Mouse (Mus musculus): ENCODE data around the gene Cd34. TPM values are rescaled to one million over a fixed set of nuclear protein-coding genes. Genes with fewer than 3 reads are reported as not detected.

The Cd34 gene
- polyA plus RNA-seq, 1 experiment from 2014 or later = 71.9 TPM

DNA sequence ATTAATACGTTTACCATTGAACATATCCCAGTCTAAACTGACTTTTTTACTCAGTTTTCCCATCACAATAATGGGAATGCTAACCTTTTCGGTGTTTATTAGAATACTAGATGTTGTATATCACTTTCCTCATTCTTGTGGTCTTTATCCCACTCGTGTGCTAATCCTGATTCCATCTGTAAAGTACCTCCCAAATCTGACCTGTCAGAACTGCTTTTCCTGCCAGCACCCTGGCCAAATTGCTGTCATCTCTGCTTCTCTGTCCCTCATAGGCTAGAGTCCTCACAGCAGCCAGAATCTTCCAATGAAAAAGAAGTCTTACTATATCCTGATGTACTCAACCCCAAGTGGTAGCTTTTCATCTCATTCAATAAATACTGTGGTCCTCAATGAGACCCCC, 46.3 kb downstream of the Cd34 start:
- ATAC-seq (replicated peaks; ENCODE audit: insufficient number of reproducible peaks, low FRiP score, low TSS enrichment, low read depth) (no peak), DNase-seq (ENCODE audit: low spot score) (no peak)
- no peak overlapping the region for H3K4me2 ChIP-seq (ENCODE audit: low read depth, low read length)
- H3K27ac ChIP-seq (replicated peaks; ENCODE audit: low read depth, low read length) = no peak overlapping the region
- H3K4me1 ChIP-seq (ENCODE audit: control insufficient read depth, insufficient read depth, low read length) = no peaks in the 10 kb centered on the region
- H3K27me3 ChIP-seq (ENCODE audit: control insufficient read depth, insufficient read depth, low read length) = no peaks in the 10 kb centered on the region
- H3K4me3 ChIP-seq (ENCODE audit: low read depth, low read length) = no peak overlapping the region
- H3K9ac ChIP-seq (replicated peaks; ENCODE audit: low read length) = no peak overlapping the region
- WGBS = 85% methylated on average over 3 of the region's 3 CpGs
- H3K36me3 ChIP-seq (replicated peaks; ENCODE audit: control insufficient read depth, insufficient read depth, low read depth, low read length) = no peaks in the 10 kb centered on the region
- H3K9me3 ChIP-seq (replicated peaks; ENCODE audit: control insufficient read depth, low read length) = no peaks in the 10 kb centered on the region

DNA sequence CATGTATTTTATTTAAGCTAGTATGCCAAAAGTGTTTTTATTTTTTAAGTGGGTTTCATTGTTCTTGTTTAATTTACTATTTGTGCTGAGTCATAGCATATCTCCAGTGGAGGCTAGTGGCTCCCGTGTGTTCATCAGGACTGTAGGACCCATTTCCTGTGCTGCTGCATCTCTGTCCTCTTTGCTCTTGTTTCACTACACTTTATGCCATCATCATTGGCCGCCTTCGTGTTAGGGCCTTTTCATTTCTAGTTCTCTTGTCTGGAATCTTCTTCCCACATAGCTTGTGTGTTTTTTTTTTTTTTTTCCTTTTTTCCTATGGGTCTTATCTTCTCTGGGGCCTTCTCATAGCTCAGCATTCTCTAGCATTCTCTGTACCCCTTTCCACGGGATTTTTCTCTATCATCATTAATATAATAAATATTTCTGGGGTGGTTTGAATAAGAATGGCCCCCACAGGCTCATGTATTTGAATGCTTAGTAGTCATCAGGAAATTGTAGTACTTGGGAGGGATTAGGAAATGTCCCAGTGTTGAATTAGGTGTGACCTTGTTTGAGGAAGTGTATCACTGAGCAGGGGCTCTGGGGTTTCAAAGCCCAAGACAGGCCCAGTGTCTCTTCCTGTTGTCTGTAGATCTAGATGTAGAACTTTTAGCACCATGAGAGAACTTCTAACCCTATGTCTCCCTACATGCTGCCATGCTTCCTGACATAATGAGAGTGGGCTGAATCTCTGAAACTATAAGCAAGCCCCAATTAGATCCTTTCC, 47.0 kb downstream of the Cd34 start:
- WGBS = 78% methylated on average over 4 of the region's 4 CpGs
- DNase-seq (ENCODE audit: low spot score) = no peak
- no peak overlapping the region for H3K4me3 ChIP-seq (ENCODE audit: low read depth, low read length)
- no peak for ATAC-seq (replicated peaks; ENCODE audit: insufficient number of reproducible peaks, low FRiP score, low TSS enrichment, low read depth)
- H3K4me2 ChIP-seq (ENCODE audit: low read depth, low read length) = no peak overlapping the region
- no peaks in the 10 kb centered on the region for H3K36me3 ChIP-seq (replicated peaks; ENCODE audit: control insufficient read depth, insufficient read depth, low read depth, low read length)
- no peak overlapping the region for H3K9ac ChIP-seq (replicated peaks; ENCODE audit: low read length)
- H3K27me3 ChIP-seq (ENCODE audit: control insufficient read depth, insufficient read depth, low read length) = no peaks in the 10 kb centered on the region
- H3K27ac ChIP-seq (replicated peaks; ENCODE audit: low read depth, low read length) = no peak overlapping the region
- H3K9me3 ChIP-seq (replicated peaks; ENCODE audit: control insufficient read depth, low read length) = no peaks in the 10 kb centered on the region
- no peaks in the 10 kb centered on the region for H3K4me1 ChIP-seq (ENCODE audit: control insufficient read depth, insufficient read depth, low read length)

DNA sequence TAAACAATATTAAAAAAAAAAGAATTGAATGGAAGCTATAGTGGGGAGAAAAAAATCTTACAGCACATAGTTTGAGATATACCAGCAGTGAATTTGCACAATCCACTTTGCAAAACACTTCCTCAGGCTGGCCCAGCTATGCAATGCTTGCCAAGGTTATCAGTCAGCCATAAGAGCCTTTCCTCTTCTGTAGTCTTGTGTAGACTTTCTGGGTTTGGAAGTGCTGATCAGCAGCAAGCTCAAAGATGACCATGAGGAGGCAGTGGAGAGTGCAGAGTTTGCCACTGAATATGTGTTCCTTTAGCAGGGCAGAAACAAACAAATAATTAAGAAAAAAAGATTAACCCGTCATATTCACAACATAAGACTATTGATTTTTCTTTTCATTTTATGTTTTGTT, 50.4 kb downstream of the Cd34 start:
- Histone ChIP-seq H3K4me1 (ENCODE audit: control insufficient read depth, insufficient read depth, low read length) (no peaks in the 10 kb centered on the region), H3K36me3 (replicated peaks; ENCODE audit: control insufficient read depth, insufficient read depth, low read depth, low read length) (no peaks in the 10 kb centered on the region), H3K4me2 (ENCODE audit: low read depth, low read length) (no peak overlapping the region), H3K9ac (replicated peaks; ENCODE audit: low read length) (no peak overlapping the region), H3K27me3 (ENCODE audit: control insufficient read depth, insufficient read depth, low read length) (no peaks in the 10 kb centered on the region), H3K27ac (replicated peaks; ENCODE audit: low read depth, low read length) (no peak overlapping the region), H3K4me3 (ENCODE audit: low read depth, low read length) (no peak overlapping the region), H3K9me3 (replicated peaks; ENCODE audit: control insufficient read depth, low read length) (no peaks in the 10 kb centered on the region)
- WGBS = 93% methylated on average over 1 of the region's 1 CpGs
- no peak for ATAC-seq (replicated peaks; ENCODE audit: insufficient number of reproducible peaks, low FRiP score, low TSS enrichment, low read depth)
- no peak for DNase-seq (ENCODE audit: low spot score)

DNA sequence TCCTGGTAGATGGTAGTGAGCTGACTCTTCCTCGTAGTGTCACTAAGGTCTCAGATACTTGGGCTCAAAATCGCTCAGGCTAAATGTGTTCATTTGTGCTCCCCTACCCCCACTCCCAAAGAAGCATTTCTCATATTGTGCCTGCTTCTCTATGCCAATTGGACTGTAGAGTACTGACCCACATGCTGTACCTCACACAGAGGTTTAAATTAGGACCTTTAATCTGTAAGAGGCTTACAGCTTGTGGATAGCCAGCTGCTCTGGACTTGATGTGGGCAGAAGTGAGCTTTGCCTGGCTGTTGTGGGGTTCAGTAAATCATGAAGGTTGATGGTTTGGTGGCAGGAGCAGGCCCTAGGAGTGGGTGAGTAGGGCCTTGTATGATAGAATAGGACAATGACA, 52.4 kb downstream of the Cd34 start:
- H3K27ac ChIP-seq (replicated peaks; ENCODE audit: low read depth, low read length) = no peak overlapping the region
- DNase-seq (ENCODE audit: low spot score) (no peak), ATAC-seq (replicated peaks; ENCODE audit: insufficient number of reproducible peaks, low FRiP score, low TSS enrichment, low read depth) (no peak)
- H3K9me3 ChIP-seq (replicated peaks; ENCODE audit: control insufficient read depth, low read length) = no peaks in the 10 kb centered on the region
- H3K4me3 ChIP-seq (ENCODE audit: low read depth, low read length) = no peak overlapping the region
- H3K36me3 ChIP-seq (replicated peaks; ENCODE audit: control insufficient read depth, insufficient read depth, low read depth, low read length) = no peaks in the 10 kb centered on the region
- WGBS = 82% methylated on average over 2 of the region's 2 CpGs
- H3K27me3 ChIP-seq (ENCODE audit: control insufficient read depth, insufficient read depth, low read length) = no peaks in the 10 kb centered on the region
- no peak overlapping the region for H3K9ac ChIP-seq (replicated peaks; ENCODE audit: low read length)
- no peaks in the 10 kb centered on the region for H3K4me1 ChIP-seq (ENCODE audit: control insufficient read depth, insufficient read depth, low read length)
- H3K4me2 ChIP-seq (ENCODE audit: low read depth, low read length) = no peak overlapping the region

DNA sequence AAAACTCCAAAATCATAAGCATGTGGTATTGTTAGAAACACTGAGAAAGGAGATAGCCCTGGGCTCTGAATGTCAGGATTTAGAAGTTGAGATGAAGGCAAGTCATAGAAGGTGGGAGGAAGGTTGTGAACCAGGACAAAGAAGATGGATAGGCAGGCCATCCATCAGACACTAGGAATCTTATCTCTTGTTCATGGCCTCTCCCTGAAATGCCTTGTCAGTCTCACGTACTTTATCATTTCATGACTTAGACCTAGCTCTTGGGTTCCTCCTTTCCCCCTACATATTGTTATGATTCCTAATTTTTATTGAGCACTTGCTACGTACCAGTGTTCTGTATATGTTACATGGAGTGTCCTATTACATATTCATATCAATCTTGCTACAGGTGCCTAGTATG, 53.0 kb downstream of the Cd34 start:
- Histone ChIP-seq H3K4me2 (ENCODE audit: low read depth, low read length) (no peak overlapping the region), H3K9me3 (replicated peaks; ENCODE audit: control insufficient read depth, low read length) (no peaks in the 10 kb centered on the region), H3K4me1 (ENCODE audit: control insufficient read depth, insufficient read depth, low read length) (no peaks in the 10 kb centered on the region), H3K36me3 (replicated peaks; ENCODE audit: control insufficient read depth, insufficient read depth, low read depth, low read length) (no peaks in the 10 kb centered on the region), H3K9ac (replicated peaks; ENCODE audit: low read length) (no peak overlapping the region), H3K4me3 (ENCODE audit: low read depth, low read length) (no peak overlapping the region), H3K27me3 (ENCODE audit: control insufficient read depth, insufficient read depth, low read length) (no peaks in the 10 kb centered on the region), H3K27ac (replicated peaks; ENCODE audit: low read depth, low read length) (no peak overlapping the region)
- 95% methylated on average over 2 of the region's 2 CpGs for WGBS
- DNase-seq (ENCODE audit: low spot score) (no peak), ATAC-seq (replicated peaks; ENCODE audit: insufficient number of reproducible peaks, low FRiP score, low TSS enrichment, low read depth) (no peak)

DNA sequence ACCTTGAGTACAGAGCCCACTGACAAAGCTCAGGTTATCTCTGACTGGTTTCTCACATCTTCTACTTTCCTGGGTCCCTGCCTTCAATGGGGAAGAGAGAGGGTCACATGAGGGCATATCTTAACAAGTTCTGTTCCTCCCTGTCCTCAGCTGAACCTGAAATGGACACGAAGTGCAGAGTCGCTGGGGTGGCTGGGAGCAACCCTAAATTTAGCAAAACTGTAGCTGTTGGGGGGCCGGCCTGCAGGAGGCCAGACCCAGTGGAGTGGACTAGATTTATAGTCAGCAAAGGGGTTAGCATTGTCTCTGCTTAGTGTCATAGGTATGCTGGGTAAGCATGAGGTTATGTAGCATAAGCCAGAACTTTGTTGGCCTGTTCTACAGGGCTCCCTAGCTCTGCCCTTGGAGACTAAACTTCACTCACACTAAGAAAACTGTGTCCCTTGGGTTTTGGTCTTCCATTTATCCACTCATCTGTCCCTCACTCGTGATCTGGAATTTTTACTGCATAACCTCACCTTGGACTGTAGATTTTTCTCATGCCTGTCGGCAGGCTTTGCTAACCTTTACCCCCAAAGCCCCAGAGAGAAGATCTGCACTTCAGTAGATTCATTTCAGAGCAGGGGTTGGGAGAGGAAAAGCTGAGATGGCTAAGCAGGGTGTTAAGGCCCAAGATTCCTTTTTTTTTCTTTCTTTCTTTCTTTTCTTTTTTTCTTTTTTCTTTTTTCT, 54.1 kb downstream of the Cd34 start:
- H3K36me3 ChIP-seq (replicated peaks; ENCODE audit: control insufficient read depth, insufficient read depth, low read depth, low read length) = no peaks in the 10 kb centered on the region
- WGBS = 68% methylated on average over 5 of the region's 5 CpGs
- H3K4me2 ChIP-seq (ENCODE audit: low read depth, low read length) = no peak overlapping the region
- no peak overlapping the region for H3K27ac ChIP-seq (replicated peaks; ENCODE audit: low read depth, low read length)
- DNase-seq (ENCODE audit: low spot score) = no peak
- no peaks in the 10 kb centered on the region for H3K9me3 ChIP-seq (replicated peaks; ENCODE audit: control insufficient read depth, low read length)
- no peak overlapping the region for H3K4me3 ChIP-seq (ENCODE audit: low read depth, low read length)
- no peaks in the 10 kb centered on the region for H3K27me3 ChIP-seq (ENCODE audit: control insufficient read depth, insufficient read depth, low read length)
- no peak for ATAC-seq (replicated peaks; ENCODE audit: insufficient number of reproducible peaks, low FRiP score, low TSS enrichment, low read depth)
- H3K9ac ChIP-seq (replicated peaks; ENCODE audit: low read length) = no peak overlapping the region
- H3K4me1 ChIP-seq (ENCODE audit: control insufficient read depth, insufficient read depth, low read length) = no peaks in the 10 kb centered on the region

DNA sequence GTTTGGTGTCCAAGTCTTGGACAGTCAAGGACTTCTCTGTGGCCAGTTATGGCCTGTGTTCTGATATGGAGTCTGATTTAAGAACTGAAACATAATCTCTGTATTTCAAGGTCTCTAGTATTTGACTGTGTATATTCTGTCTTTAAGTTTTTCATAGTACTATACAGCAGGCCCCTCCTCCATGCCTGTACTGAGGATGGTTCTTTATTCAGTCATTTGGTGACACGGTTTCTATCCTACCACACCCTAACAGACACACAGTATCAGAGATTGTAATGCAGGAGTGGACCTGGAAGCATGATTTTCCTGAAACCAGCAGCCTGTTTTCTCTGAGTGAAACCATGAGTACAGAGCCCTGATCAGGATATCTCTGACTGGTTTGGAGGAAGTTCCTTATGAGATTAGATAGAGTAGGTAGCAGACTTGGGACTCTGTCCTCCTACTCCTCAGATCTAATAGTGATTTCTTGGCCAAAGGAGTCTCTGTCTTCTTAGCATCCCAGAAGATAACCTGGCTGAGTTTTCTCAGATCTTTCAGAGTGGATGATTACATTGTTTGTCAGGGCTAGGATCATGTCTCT, 54.9 kb downstream of the Cd34 start:
- Histone ChIP-seq H3K27ac (replicated peaks; ENCODE audit: low read depth, low read length) (no peak overlapping the region), H3K9ac (replicated peaks; ENCODE audit: low read length) (no peak overlapping the region), H3K36me3 (replicated peaks; ENCODE audit: control insufficient read depth, insufficient read depth, low read depth, low read length) (no peaks in the 10 kb centered on the region), H3K4me1 (ENCODE audit: control insufficient read depth, insufficient read depth, low read length) (no peaks in the 10 kb centered on the region), H3K4me3 (ENCODE audit: low read depth, low read length) (no peak overlapping the region), H3K27me3 (ENCODE audit: control insufficient read depth, insufficient read depth, low read length) (no peaks in the 10 kb centered on the region), H3K9me3 (replicated peaks; ENCODE audit: control insufficient read depth, low read length) (no peaks in the 10 kb centered on the region), H3K4me2 (ENCODE audit: low read depth, low read length) (no peak overlapping the region)
- DNase-seq (ENCODE audit: low spot score) (no peak), ATAC-seq (replicated peaks; ENCODE audit: insufficient number of reproducible peaks, low FRiP score, low TSS enrichment, low read depth) (no peak)
- 88% methylated on average over 1 of the region's 1 CpGs for WGBS

DNA sequence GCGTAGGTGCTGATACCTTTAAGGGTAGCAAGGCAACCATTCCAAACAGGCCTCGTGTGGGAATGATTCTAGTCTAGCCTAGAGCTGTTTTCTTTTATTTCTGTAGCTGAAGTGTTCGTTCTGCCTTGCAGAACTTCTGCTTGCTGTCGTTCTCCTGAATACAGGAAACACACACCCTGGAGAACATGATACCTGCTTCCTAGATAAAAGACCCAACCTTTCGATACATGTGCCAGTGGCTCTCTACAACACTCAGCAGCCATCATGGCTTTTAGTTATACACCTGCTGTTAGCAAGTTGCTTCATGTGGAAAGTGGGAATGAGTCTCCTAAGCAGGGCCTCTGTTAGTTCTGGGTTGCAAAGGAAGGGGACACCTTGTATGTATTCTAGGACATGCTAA, 55.6 kb downstream of the Cd34 start:
- H3K4me2 ChIP-seq (ENCODE audit: low read depth, low read length) = no peak overlapping the region
- H3K27me3 ChIP-seq (ENCODE audit: control insufficient read depth, insufficient read depth, low read length) = no peaks in the 10 kb centered on the region
- no peaks in the 10 kb centered on the region for H3K9me3 ChIP-seq (replicated peaks; ENCODE audit: control insufficient read depth, low read length)
- no peak for DNase-seq (ENCODE audit: low spot score)
- no peaks in the 10 kb centered on the region for H3K36me3 ChIP-seq (replicated peaks; ENCODE audit: control insufficient read depth, insufficient read depth, low read depth, low read length)
- no peak for ATAC-seq (replicated peaks; ENCODE audit: insufficient number of reproducible peaks, low FRiP score, low TSS enrichment, low read depth)
- no peak overlapping the region for H3K4me3 ChIP-seq (ENCODE audit: low read depth, low read length)
- 69% methylated on average over 5 of the region's 5 CpGs for WGBS
- H3K9ac ChIP-seq (replicated peaks; ENCODE audit: low read length) = no peak overlapping the region
- no peak overlapping the region for H3K27ac ChIP-seq (replicated peaks; ENCODE audit: low read depth, low read length)
- no peaks in the 10 kb centered on the region for H3K4me1 ChIP-seq (ENCODE audit: control insufficient read depth, insufficient read depth, low read length)

Measured in embryonic facial prominence, embryonic 11.5 days (tissue).